Mouse (Mus musculus) forebrain, embryonic 12.5 days (tissue): ENCODE measurements around the gene Jade2. TPM values are rescaled to one million over a fixed set of nuclear protein-coding genes. Genes with fewer than 3 reads are reported as not detected.

Source experiments
- ATAC-seq: fragments of 200-750 bp; cut with Nextera tagmentation; 2 replicates; pipeline ENCODE4 v1.8.0; 2017; ENCODE audit warnings: moderate TSS enrichment; ENCODE audit not compliant: low FRiP score
- H3K27ac ChIP-seq: fragments of 300-500 bp; sonication (generic); 2 replicates; pipeline ENCODE4 v1.5.1; 2016; ENCODE audit warnings: mild to moderate bottlenecking
- H3K27me3 ChIP-seq: fragments of 300-500 bp; sonication (generic); 2 replicates; pipeline ENCODE4 v1.6.1; 2016; ENCODE audit warnings: mild to moderate bottlenecking
- H3K36me3 ChIP-seq: fragments of 300-500 bp; sonication (generic); replicated peaks from 2 replicates; pipeline ENCODE4 v1.6.1; 2016; ENCODE audit warnings: mild to moderate bottlenecking
- H3K4me1 ChIP-seq: fragments of 300-500 bp; sonication (generic); 2 replicates; pipeline ENCODE4 v1.6.1; 2016
- H3K4me2 ChIP-seq: fragments of 300-500 bp; sonication (generic); 2 replicates; pipeline ENCODE4 v1.6.1; 2016; ENCODE audit warnings: mild to moderate bottlenecking, moderate library complexity
- H3K4me3 ChIP-seq: fragments of 300-500 bp; sonication (generic); replicated peaks from 2 replicates; pipeline ENCODE4 v1.5.1; 2016; ENCODE audit warnings: mild to moderate bottlenecking
- H3K9ac ChIP-seq: fragments of 300-500 bp; sonication (generic); 2 replicates; pipeline ENCODE4 v1.6.1; 2016; ENCODE audit warnings: mild to moderate bottlenecking
- H3K9me3 ChIP-seq: fragments of 300-500 bp; sonication (generic); 2 replicates; pipeline ENCODE4 v1.6.1; 2016
- WGBS: fragments of 180-500 bp; shearing (Covaris S2); methylation state at CpG from one replicate; pipeline ENCODE4 v1.1.7; 2016; 5-methylcytosine and 5-hydroxymethylcytosine counted together
- polyA plus RNA-seq: library from polyadenylated mRNA; unstranded; fragments of >200 nt; fragmentation: Nextera tagmentation; extraction: Ambion mirVana; gene quantifications from 2 replicates; pipeline ENCODE4 v1.2.1, GENCODE M21; 2016

Gene Jade2
- polyA plus RNA-seq, 1 experiment from 2014 or later, result 0.49 TPM

- Histone ChIP-seq H3K36me3 (no peaks in the 10 kb centered on the region), H3K27ac (no peak overlapping the region), H3K4me2 (no peak overlapping the region), H3K27me3 (no peaks in the 10 kb centered on the region), H3K9me3 (no peaks in the 10 kb centered on the region), H3K4me3 (no peak overlapping the region), H3K4me1 (0 out of 2 replicates have a peak, but pooled peaks cover 5% of the 10 kb centered on the region), H3K9ac (no peak overlapping the region)
- ATAC-seq, result no peak
- 90% methylated on average over 11 of the region's 11 CpGs for WGBS
These were observed 17.5 kb downstream of the Jade2 start for GRCm38 (mm10) chr11:51839973-51840372.

GRCm38 (mm10) chr11:51839106-51839505 is 18.3 kb downstream of the Jade2 start:
- Histone ChIP-seq H3K4me2 (no peak overlapping the region), H3K9ac (no peak overlapping the region), H3K27ac (no peak overlapping the region), H3K4me1 (0 out of 2 replicates have a peak, but pooled peaks cover 5% of the 10 kb centered on the region), H3K36me3 (no peaks in the 10 kb centered on the region), H3K4me3 (no peak overlapping the region), H3K27me3 (no peaks in the 10 kb centered on the region), H3K9me3 (no peaks in the 10 kb centered on the region)
- 80% methylated on average over 2 of the region's 2 CpGs for WGBS
- no peak for ATAC-seq

- H3K27me3 ChIP-seq, result no peaks in the 10 kb centered on the region
- no peak overlapping the region for H3K4me2 ChIP-seq
- peaks cover 8% of the 10 kb centered on the region; the same call in 1 of the 2 replicates for H3K4me1 ChIP-seq
- ATAC-seq, result no peak
- WGBS, result 71% methylated on average over 8 of the region's 8 CpGs
- no peak overlapping the region for H3K27ac ChIP-seq
- H3K4me3 ChIP-seq, result no peak overlapping the region
- H3K9me3 ChIP-seq, result no peaks in the 10 kb centered on the region
- no peak overlapping the region for H3K9ac ChIP-seq
- no peaks in the 10 kb centered on the region for H3K36me3 ChIP-seq
These were observed 20.0 kb downstream of the Jade2 start for GRCm38 (mm10) chr11:51837164-51838153.

- H3K27ac ChIP-seq, result no peak overlapping the region
- no peaks in the 10 kb centered on the region for H3K36me3 ChIP-seq
- WGBS, result 86% methylated on average over 6 of the region's 6 CpGs
- H3K4me1 ChIP-seq, result peaks cover 13% of the 10 kb centered on the region; the same call in 1 of the 2 replicates
- no peak for ATAC-seq
- H3K4me2 ChIP-seq, result no peak overlapping the region
- no peaks in the 10 kb centered on the region for H3K9me3 ChIP-seq
- no peaks in the 10 kb centered on the region for H3K27me3 ChIP-seq
- H3K9ac ChIP-seq, result no peak overlapping the region
- H3K4me3 ChIP-seq, result no peak overlapping the region
These were observed 20.9 kb downstream of the Jade2 start for GRCm38 (mm10) chr11:51836506-51836905.

GRCm38 (mm10) chr11:51835598-51835997 is 21.9 kb downstream of the Jade2 start:
- Histone ChIP-seq H3K27ac (no peak overlapping the region), H3K9ac (no peak overlapping the region), H3K9me3 (no peaks in the 10 kb centered on the region), H3K27me3 (no peaks in the 10 kb centered on the region), H3K4me1 (peaks cover 13% of the 10 kb centered on the region; the same call in 1 of the 2 replicates), H3K4me3 (no peak overlapping the region), H3K36me3 (no peaks in the 10 kb centered on the region), H3K4me2 (no peak overlapping the region)
- 95% methylated on average over 12 of the region's 12 CpGs for WGBS
- no peak for ATAC-seq

GRCm38 (mm10) chr11:51834067-51834411 is 23.4 kb downstream of the Jade2 start:
- no peaks in the 10 kb centered on the region for H3K27me3 ChIP-seq
- H3K9ac ChIP-seq, result no peak overlapping the region
- H3K27ac ChIP-seq, result no peak overlapping the region
- no peak overlapping the region for H3K4me2 ChIP-seq
- H3K4me3 ChIP-seq, result no peak overlapping the region
- H3K9me3 ChIP-seq, result no peaks in the 10 kb centered on the region
- ATAC-seq, result no peak
- peaks cover 13% of the 10 kb centered on the region; the same call in 1 of the 2 replicates for H3K4me1 ChIP-seq
- no peaks in the 10 kb centered on the region for H3K36me3 ChIP-seq
- 92% methylated on average over 8 of the region's 8 CpGs for WGBS

- H3K4me3 ChIP-seq, result no peak overlapping the region
These were observed 23.9 kb downstream of the Jade2 start for GRCm38 (mm10) chr11:51833393-51834066.

GRCm38 (mm10) chr11:51832992-51833391 is 24.5 kb downstream of the Jade2 start:
- ATAC-seq, result no peak

More at GRCm38 (mm10) chr11:51833393-51834066, 23.9 kb downstream of the Jade2 start:
- WGBS, result 92% methylated on average over 10 of the region's 10 CpGs
- Histone ChIP-seq H3K9ac (no peak overlapping the region), H3K36me3 (no peaks in the 10 kb centered on the region), H3K27ac (no peak overlapping the region), H3K9me3 (no peaks in the 10 kb centered on the region), H3K4me2 (no peak overlapping the region), H3K27me3 (no peaks in the 10 kb centered on the region), H3K4me1 (peaks cover 13% of the 10 kb centered on the region; the same call in 1 of the 2 replicates)
- ATAC-seq, result no peak

GRCm38 (mm10) chr11:51831962-51832909 is 25.2 kb downstream of the Jade2 start:
- H3K27ac ChIP-seq, result no peak overlapping the region
- H3K9me3 ChIP-seq, result no peaks in the 10 kb centered on the region
- no peaks in the 10 kb centered on the region for H3K36me3 ChIP-seq
- H3K27me3 ChIP-seq, result no peaks in the 10 kb centered on the region
- 76% methylated on average over 4 of the region's 4 CpGs for WGBS
- peaks cover 10% of the 10 kb centered on the region; the same call in 1 of the 2 replicates for H3K4me1 ChIP-seq
- no peak overlapping the region; the same call in 1 of the 2 replicates for H3K9ac ChIP-seq
- ATAC-seq, result no peak
- H3K4me2 ChIP-seq, result no peak overlapping the region
- no peak overlapping the region for H3K4me3 ChIP-seq

More at GRCm38 (mm10) chr11:51832992-51833391, 24.5 kb downstream of the Jade2 start:
- H3K27me3 ChIP-seq, result no peaks in the 10 kb centered on the region
- no peak overlapping the region for H3K9ac ChIP-seq
- no peak overlapping the region for H3K27ac ChIP-seq
- H3K4me3 ChIP-seq, result no peak overlapping the region
- WGBS, result 75% methylated on average over 5 of the region's 5 CpGs
- H3K36me3 ChIP-seq, result no peaks in the 10 kb centered on the region
- no peaks in the 10 kb centered on the region for H3K9me3 ChIP-seq
- peaks cover 13% of the 10 kb centered on the region; the same call in 1 of the 2 replicates for H3K4me1 ChIP-seq
- H3K4me2 ChIP-seq, result no peak overlapping the region

GRCm38 (mm10) chr11:51824867-51825424 is 32.5 kb downstream of the Jade2 start:
- H3K4me1 ChIP-seq, result peaks cover 13% of the 10 kb centered on the region; the same call in 1 of the 2 replicates
- H3K9me3 ChIP-seq, result no peaks in the 10 kb centered on the region
- H3K4me3 ChIP-seq, result no peak overlapping the region
- no peaks in the 10 kb centered on the region for H3K36me3 ChIP-seq
- ATAC-seq, result no peak
- no peak overlapping the region for H3K4me2 ChIP-seq
- no peaks in the 10 kb centered on the region for H3K27me3 ChIP-seq
- no peak overlapping the region for H3K27ac ChIP-seq
- H3K9ac ChIP-seq, result no peak overlapping the region
- WGBS, result 92% methylated on average over 19 of the region's 19 CpGs

- Histone ChIP-seq H3K27ac (no peak overlapping the region), H3K9ac (no peak overlapping the region), H3K36me3 (no peaks in the 10 kb centered on the region), H3K4me2 (no peak overlapping the region), H3K27me3 (no peaks in the 10 kb centered on the region), H3K4me3 (no peak overlapping the region), H3K4me1 (peaks cover 13% of the 10 kb centered on the region; the same call in 1 of the 2 replicates), H3K9me3 (no peaks in the 10 kb centered on the region)
- no peak for ATAC-seq
- WGBS, result 86% methylated on average over 3 of the region's 3 CpGs
These were observed 33.3 kb downstream of the Jade2 start for GRCm38 (mm10) chr11:51823963-51824753.
